Mouse (Mus musculus) hindbrain, postnatal 0 days (tissue): Measurements from ENCODE around the gene Caskin1. TPM values are rescaled to one million over a fixed set of nuclear protein-coding genes. Genes with fewer than 3 reads are reported as not detected.
A peak's percentile ranks its signal among the peaks of the same experiment; 100 is the strongest.

Experiments used
- ATAC-seq: fragments of 200-750 bp; cut with Nextera tagmentation; 2 replicates; pipeline ENCODE4 v1.8.0; 2017; ENCODE audit warnings: mild to moderate bottlenecking, moderate TSS enrichment, moderate library complexity
- DNase-seq: peaks from one replicate; pipeline ENCODE4 v3.0.0-alpha.2; 2015; ENCODE audit warnings: low spot score
- H3K27ac ChIP-seq: fragments of 300-500 bp; sonication (generic); 2 replicates; pipeline ENCODE4 v1.5.1; 2014; ENCODE audit warnings: mild to moderate bottlenecking
- H3K27me3 ChIP-seq: fragments of 300-500 bp; sonication (generic); 2 replicates; pipeline ENCODE4 v1.6.1; 2014; ENCODE audit warnings: low read length, mixed read lengths; ENCODE audit not compliant: insufficient read depth
- H3K36me3 ChIP-seq: fragments of 300-500 bp; sonication (generic); 2 replicates; pipeline ENCODE4 v1.6.1; 2014; ENCODE audit warnings: low read length, mixed read lengths; ENCODE audit not compliant: insufficient read depth
- H3K4me1 ChIP-seq: fragments of 300-500 bp; sonication (generic); 2 replicates; pipeline ENCODE4 v1.6.1; 2014; ENCODE audit warnings: antibody characterized with exemption, low read length, mixed read lengths; ENCODE audit not compliant: insufficient read depth
- H3K4me2 ChIP-seq: fragments of 300-500 bp; sonication (generic); 2 replicates; pipeline ENCODE4 v1.6.1; 2014; ENCODE audit warnings: low read depth, mild to moderate bottlenecking, low read length, moderate library complexity, mixed read lengths
- H3K4me3 ChIP-seq: fragments of 300-500 bp; sonication (generic); 2 replicates; pipeline ENCODE4 v1.5.1; 2014; ENCODE audit warnings: low read length
- H3K9ac ChIP-seq: fragments of 300-500 bp; sonication (generic); replicated peaks from 2 replicates; pipeline ENCODE4 v1.6.1; 2014; ENCODE audit warnings: mild to moderate bottlenecking, low read length, moderate library complexity, mixed read lengths
- H3K9me3 ChIP-seq: fragments of 300-500 bp; sonication (generic); 2 replicates; pipeline ENCODE4 v1.6.1; 2016; ENCODE audit warnings: low read length, mixed read lengths
- CTCF ChIP-seq: IDR thresholded peaks from 2 replicates; pipeline ENCODE4 v1.5.1; 2016; ENCODE audit warnings: antibody characterized with exemption, control low read depth, low read depth
- WGBS: fragments of 180-500 bp; shearing (Covaris S2); extraction: QIAGEN DNeasy Blood & Tissue Kit; methylation state at CpG from one replicate; pipeline ENCODE4 v1.1.7; 2014; 5-methylcytosine and 5-hydroxymethylcytosine counted together
- polyA plus RNA-seq: library from polyadenylated mRNA; unstranded; fragments of >200 nt; fragmentation: Nextera tagmentation; extraction: Ambion mirVana; gene quantifications from 2 replicates; pipeline ENCODE4 v1.2.1, GENCODE M21; 2015
- total RNA-seq: library from RNA; depleted of rRNA; stranded (reverse); fragments of >200 nt; gene quantifications from 2 replicates; pipeline ENCODE4 v1.2.3, GENCODE M21; 2014

Caskin1 gene
- total and polyA plus RNA-seq, 2 experiments from 2014 or later = 42.1 to 163 TPM

- H3K4me3 ChIP-seq = no peak overlapping the region
These were observed 18.1 kb downstream of the Caskin1 start for GRCm38 (mm10) chr17:24506332-24507070.

GRCm38 (mm10) chr17:24507129-24507664 is 18.8 kb downstream of the Caskin1 start:
- Histone ChIP-seq H3K36me3 (peaks cover 60% of the 10 kb centered on the region), H3K4me3 (no peak overlapping the region), H3K27ac (peak overlapping the region; percentile 67; the same call in 1 of the 2 replicates), H3K27me3 (no peaks in the 10 kb centered on the region), H3K9ac (no peak overlapping the region), H3K4me1 (0 out of 2 replicates have a peak, but pooled peaks cover 2% of the 10 kb centered on the region), H3K9me3 (no peaks in the 10 kb centered on the region), H3K4me2 (no peak overlapping the region)
- 44% methylated on average over 15 of the region's 19 CpGs for WGBS
- ATAC-seq (peak; percentile 16; the same call in 1 of the 2 replicates), DNase-seq (no peak)
- no peak for TF ChIP-seq CTCF

More at GRCm38 (mm10) chr17:24506332-24507070, 18.1 kb downstream of the Caskin1 start:
- Histone ChIP-seq H3K36me3 (peaks cover 60% of the 10 kb centered on the region), H3K27me3 (no peaks in the 10 kb centered on the region), H3K4me1 (0 out of 2 replicates have a peak, but pooled peaks cover 2% of the 10 kb centered on the region), H3K4me2 (0 out of 2 replicates have a peak overlapping the region, but pooled peaks have one; percentile 6), H3K9ac (peak overlapping the region; percentile 21; the same call in 1 of the 2 replicates), H3K27ac (peak overlapping the region; percentile 67), H3K9me3 (no peaks in the 10 kb centered on the region)
- no peak for TF ChIP-seq CTCF
- peak; percentile 59 for DNase-seq
- 34% methylated on average over 36 of the region's 36 CpGs for WGBS
- peak; percentile 33 for ATAC-seq

- ATAC-seq (no peak), DNase-seq (no peak)
- Histone ChIP-seq H3K9me3 (no peaks in the 10 kb centered on the region), H3K9ac (no peak overlapping the region), H3K36me3 (peaks cover 54% of the 10 kb centered on the region), H3K27me3 (no peaks in the 10 kb centered on the region), H3K4me2 (no peak overlapping the region), H3K4me1 (0 out of 2 replicates have a peak, but pooled peaks cover 2% of the 10 kb centered on the region), H3K4me3 (no peak overlapping the region), H3K27ac (peak overlapping the region; percentile 12; the same call in 1 of the 2 replicates)
- WGBS = 69% methylated on average over 12 of the region's 12 CpGs
- no peak for TF ChIP-seq CTCF
These were observed 19.5 kb downstream of the Caskin1 start for GRCm38 (mm10) chr17:24507806-24508460.

GRCm38 (mm10) chr17:24513609-24514008 is 25.2 kb downstream of the Caskin1 start:
- WGBS = 57% methylated on average over 5 of the region's 5 CpGs

GRCm38 (mm10) chr17:24514270-24515257 is 26.2 kb downstream of the Caskin1 start:
- Histone ChIP-seq H3K4me1 (no peaks in the 10 kb centered on the region), H3K4me3 (no peak overlapping the region), H3K9me3 (no peaks in the 10 kb centered on the region), H3K4me2 (no peak overlapping the region), H3K36me3 (peaks cover 70% of the 10 kb centered on the region), H3K9ac (no peak overlapping the region), H3K27me3 (no peaks in the 10 kb centered on the region), H3K27ac (0 out of 2 replicates have a peak overlapping the region, but pooled peaks have one; percentile 15)
- DNase-seq (no peak), ATAC-seq (no peak)
- WGBS = 88% methylated on average over 24 of the region's 24 CpGs
- TF ChIP-seq CTCF = no peak

More at GRCm38 (mm10) chr17:24513609-24514008, 25.2 kb downstream of the Caskin1 start:
- no peaks in the 10 kb centered on the region for H3K4me1 ChIP-seq
- no peak overlapping the region for H3K4me2 ChIP-seq
- H3K4me3 ChIP-seq = no peak overlapping the region
- peak; percentile 85 for TF ChIP-seq CTCF
- DNase-seq (peak; percentile 78), ATAC-seq (peak; percentile 77)
- no peak overlapping the region for H3K9ac ChIP-seq
- H3K9me3 ChIP-seq = no peaks in the 10 kb centered on the region
- H3K27ac ChIP-seq = no peak overlapping the region
- H3K36me3 ChIP-seq = peaks cover 73% of the 10 kb centered on the region
- no peaks in the 10 kb centered on the region for H3K27me3 ChIP-seq

GRCm38 (mm10) chr17:24520450-24520849 is 32.0 kb downstream of the Caskin1 start:
- DNase-seq (no peak), ATAC-seq (no peak)
- no peak for TF ChIP-seq CTCF
- Histone ChIP-seq H3K9ac (no peak overlapping the region), H3K4me3 (no peak overlapping the region), H3K27me3 (no peaks in the 10 kb centered on the region), H3K27ac (no peak overlapping the region), H3K36me3 (peaks cover 36% of the 10 kb centered on the region), H3K4me2 (no peak overlapping the region), H3K9me3 (no peaks in the 10 kb centered on the region), H3K4me1 (no peaks in the 10 kb centered on the region)
- WGBS = 90% methylated on average over 4 of the region's 4 CpGs
